Mouse (Mus musculus) urinary bladder, adult 18-20 months (tissue): Measurements from ENCODE around the gene Mapt.
A peak's percentile ranks its signal among the peaks of the same experiment; 100 is the strongest.

Source experiments
- DNase-seq, 2 experiments: peaks; one replicate each; pipeline ENCODE4 v3.0.0; 2022; ENCODE audit warnings: low spot score in 2 of 2, mixed read lengths in 2 of 2

The Mapt gene

DNA sequence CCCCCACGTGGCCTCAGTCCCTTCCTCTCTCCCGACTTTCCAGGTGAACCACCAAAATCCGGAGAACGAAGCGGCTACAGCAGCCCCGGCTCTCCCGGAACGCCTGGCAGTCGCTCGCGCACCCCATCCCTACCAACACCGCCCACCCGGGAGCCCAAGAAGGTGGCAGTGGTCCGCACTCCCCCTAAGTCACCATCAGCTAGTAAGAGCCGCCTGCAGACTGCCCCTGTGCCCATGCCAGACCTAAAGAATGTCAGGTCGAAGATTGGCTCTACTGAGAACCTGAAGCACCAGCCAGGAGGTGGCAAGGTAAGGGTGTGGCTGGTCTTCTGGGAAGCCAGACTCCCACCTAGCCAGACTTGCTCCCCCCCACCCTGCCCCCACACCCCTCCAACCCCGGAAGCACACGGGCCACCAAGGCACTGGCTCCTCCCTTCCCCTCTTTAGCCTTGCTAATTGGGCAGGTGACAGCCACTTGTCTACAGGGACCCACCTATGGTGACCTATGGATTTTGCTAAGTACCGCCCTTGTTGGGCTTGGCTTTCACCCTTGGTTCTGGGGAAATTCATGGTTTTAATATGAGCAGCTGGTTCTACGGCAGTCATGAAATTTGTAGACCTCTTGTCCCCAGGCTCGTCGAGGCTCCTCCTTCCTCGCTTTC is 79.2 kb downstream of the Mapt start:
- DNase-seq, result no peak

DNA sequence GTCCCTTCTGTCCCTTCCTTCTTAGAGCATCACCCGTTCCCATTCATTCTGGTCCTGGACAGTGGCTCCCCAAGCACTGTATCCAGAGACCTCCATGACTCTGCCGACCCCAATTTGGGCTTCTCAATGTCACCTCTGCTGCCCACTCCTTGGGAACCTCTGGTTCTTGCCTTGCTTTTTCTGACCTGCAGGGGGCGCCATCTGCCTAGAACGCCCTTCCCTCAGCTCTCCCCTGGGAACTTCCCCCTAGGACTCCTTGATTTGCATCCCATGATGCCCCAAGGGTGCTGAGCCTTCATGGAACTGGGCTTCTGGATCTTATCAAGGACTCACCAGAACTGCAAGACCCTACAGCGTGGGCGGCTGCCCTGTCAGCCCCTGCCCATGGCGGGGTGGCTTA is 80.5 kb downstream of the Mapt start:
- DNase-seq, result no peak

DNA sequence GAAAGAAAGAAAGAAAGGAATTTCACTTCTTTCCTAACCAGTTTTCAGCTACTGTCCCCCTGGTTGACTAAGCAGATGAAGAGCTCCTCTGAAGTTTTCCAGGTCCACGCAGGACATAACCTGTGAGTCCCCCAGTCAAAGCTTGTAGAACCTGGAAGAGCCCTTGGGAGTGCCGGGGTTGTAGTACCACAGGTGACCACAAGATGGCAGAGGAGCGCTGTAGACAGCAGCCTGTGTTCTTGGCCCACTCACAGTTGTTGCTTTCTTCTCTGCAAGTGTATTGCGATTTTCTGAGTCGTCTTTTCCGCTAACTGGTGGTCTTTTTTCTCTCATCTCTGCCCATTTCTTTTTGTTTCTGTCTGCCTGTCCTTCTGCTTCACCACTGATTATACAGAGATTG is 84.5 kb downstream of the Mapt start:
- DNase-seq, result peak; percentile 39 to 62

DNA sequence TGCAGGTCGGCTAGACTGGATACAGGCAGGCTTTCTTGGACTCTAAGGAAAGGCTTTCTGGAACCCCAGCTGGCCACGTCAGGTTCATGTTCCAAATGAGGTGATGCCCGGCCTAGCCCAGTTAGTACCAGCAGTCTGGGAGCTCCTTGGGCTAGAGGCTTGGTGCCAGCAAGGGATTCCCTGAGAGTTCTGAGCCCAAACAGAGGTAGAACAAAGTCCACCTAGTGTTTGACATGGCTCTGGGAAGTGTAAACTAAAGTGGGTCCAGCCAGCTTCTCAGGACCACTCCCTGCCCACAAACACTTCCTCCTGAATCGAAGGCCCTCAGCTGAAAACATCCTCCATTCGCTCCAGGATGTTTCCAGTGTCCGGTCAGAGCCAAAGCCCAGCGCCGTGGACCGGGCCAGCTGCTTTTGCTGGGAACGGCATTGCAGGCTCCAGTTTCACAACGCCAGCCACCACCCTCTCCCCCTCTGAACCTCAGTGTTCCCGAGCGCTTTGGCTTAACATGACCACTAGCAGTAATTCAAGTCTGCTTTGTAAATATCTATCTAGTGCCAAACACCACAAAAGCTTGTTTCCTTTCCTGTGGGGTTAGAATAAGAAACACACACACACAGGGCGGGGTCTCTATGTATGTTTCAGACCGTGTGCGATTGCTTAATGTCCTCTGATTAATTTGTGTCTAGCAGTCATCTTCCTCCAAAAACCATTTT is 85.7 kb downstream of the Mapt start:
- DNase-seq, result peak; percentile 21 to 52

DNA sequence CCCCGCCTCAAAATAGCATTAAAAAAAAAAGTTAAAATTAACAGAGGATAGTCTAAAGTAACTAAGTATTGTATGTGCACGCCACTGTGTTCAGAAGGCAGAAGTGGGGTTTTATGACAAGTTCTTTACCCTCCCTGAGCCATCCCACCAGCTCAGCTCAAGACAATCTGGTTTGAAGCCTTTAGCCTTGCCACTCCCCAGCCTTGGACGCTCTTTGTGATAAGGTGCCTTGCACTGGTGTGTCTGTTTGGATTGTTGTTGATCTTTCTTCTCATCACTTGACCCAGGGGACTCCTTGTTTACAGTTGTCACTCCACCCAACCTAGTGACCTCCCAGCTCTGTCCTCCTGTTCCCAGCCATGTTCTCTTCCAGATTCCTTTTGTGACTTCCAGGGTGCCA is 86.4 kb downstream of the Mapt start:
- no peak for DNase-seq

DNA sequence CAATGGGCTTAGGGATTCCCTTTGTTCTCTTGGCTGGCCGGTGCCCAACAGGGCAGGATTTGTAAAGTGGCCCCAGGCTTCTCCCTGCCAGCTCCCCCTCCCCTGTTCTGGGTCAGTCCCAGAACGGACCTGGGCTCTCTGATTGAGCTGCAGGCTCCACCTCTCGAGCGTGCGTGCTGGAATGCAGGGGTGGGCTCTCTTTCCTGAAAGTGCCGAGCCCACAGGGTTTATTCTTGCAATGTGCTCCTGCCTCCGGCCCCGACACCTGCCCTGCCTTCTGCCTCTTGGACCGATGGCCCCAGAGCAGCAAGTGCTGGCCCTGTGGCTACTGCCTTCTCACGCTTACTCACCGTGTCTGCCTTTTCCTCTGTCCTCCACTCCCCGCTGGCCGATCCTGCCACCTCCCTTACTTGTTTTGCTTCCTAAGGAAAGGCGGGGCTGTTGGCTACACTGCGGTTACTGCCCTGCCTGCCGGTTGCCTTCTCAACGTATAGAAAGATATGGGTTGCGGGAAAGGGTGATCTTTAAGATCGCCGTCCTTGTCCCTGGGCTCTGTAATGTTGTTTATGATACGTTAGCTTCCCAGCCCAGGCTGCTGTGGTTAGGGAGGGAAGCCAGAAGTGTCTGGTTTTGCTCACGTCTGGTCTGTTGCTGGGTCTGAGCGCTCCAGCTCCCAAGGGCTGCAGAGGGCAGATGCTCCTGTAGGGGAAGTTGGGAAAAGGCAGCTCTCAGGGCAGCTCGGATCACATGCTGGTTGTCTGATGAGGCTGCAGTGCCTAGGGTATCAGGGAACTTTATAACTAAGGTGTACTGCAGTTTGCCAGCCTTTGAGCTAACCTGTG is 88.0 kb downstream of the Mapt start:
- DNase-seq, result peak; percentile 44 to 45

DNA sequence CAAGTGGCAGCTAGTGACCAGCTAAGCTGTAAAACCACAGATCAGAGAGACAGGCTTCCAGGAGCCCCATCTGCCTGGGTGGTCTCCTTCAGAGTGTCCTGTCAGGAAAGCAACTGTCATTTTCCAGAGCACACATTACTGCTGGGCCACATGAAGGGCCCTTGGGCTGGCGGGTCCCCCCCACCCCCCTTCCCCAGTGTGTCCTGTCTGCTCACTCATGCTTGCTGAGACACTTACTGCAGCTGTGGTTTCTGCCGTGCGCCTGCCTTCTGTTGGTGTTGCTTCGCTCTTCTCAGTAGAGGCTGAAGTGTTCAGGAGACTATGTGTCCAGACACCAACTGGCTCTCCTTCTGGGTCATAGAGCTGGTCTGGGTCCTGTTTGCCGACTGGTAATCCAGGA is 89.3 kb downstream of the Mapt start:
- no peak for DNase-seq

DNA sequence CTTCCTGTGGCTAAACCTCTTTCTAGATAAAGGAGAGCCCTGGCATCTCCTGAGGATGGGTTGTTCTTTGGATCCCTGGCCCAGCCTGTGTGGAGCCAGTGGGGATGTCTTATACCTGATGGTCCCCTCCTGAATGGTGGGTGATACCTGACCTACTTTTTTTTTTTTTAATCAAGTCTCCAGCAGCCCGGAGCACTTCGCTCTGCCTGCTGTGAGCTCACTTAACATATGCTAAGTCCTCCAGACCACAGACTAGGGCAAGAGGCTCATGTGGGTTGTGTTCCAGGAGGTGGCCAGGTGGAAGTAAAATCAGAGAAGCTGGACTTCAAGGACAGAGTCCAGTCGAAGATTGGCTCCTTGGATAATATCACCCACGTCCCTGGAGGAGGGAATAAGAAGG is 91.0 kb downstream of the Mapt start:
- DNase-seq, result no peak

DNA sequence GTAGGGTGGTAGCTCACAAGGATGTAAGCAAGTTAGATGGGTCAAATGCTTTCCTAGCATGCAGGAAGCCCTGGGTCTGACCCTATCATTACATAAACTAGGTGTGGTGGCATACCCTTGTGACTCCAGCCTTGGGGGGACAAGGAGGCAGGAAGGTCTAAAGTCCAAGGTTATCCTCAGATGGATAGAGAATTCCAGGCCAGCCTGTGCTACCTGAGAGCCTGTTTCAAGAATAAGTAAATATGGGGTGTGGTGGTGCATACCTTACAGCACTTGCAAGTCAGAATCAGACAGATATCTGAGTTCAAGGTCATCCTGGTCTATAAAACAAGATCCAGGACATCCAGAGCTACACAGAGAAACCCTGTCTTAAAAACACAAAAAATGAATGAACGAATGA is 96.3 kb downstream of the Mapt start:
- DNase-seq, result no peak

DNA sequence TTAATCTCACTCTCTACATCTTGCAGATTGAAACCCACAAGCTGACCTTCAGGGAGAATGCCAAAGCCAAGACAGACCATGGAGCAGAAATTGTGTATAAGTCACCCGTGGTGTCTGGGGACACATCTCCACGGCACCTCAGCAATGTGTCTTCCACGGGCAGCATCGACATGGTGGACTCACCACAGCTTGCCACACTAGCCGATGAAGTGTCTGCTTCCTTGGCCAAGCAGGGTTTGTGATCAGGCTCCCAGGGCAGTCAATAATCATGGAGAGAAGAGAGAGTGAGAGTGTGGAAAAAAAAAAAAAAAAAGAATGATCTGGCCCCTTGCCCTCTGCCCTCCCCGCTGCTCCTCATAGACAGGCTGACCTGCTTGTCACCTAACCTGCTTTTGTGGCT is 96.8 kb downstream of the Mapt start:
- DNase-seq, result no peak

DNA sequence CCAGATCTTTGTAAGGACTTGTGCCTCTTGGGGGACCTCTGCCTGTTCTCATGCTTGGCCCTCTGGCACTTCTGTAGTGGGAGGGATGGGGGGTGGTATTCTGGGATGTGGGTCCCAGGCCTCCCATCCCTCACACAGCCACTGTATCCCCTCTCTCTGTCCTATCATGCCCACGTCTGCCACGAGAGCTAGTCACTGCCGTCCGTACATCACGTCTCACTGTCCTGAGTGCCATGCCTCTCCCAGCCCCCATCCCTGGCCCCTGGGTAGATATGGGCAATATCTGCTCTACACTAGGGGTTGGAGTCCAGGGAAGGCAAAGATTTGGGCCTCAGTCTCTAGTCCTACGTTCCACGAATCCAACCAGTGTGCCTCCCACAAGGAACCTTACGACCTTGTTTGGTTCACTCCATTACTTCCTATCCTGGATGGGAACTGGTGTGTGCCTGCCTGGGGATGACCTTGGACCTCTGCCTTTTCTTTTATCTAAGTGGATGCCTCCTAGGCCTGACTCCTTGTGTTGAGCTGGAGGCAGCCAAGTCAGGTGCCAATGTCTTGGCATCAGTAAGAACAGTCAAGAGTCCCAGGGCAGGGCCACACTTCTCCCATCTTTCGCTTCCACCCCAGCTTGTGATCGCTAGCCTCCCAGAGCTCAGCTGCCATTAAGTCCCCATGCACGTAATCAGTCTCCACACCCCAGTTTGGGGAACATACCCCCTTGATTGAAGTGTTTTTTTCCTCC is 98.2 kb downstream of the Mapt start:
- DNase-seq, result no peak

DNA sequence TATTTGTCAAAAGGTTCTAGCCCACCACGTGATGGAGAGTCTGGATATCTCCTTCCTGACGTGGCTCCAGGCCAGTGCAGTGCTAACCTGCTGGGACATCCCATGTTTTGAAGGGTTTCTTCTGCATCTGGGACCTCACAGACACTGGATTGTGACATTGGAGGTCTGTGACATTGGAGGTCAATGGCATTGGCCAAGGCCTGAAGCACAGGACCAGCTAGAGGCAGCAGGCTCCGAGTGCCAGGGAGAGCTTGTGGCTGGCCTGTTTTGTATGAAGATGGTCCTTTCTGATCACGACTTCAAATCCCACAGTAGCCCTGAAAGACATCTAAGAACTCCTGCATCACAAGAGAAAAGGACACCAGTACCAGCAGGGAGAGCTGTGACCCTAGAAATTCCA is 99.0 kb downstream of the Mapt start:
- no peak for DNase-seq

DNA sequence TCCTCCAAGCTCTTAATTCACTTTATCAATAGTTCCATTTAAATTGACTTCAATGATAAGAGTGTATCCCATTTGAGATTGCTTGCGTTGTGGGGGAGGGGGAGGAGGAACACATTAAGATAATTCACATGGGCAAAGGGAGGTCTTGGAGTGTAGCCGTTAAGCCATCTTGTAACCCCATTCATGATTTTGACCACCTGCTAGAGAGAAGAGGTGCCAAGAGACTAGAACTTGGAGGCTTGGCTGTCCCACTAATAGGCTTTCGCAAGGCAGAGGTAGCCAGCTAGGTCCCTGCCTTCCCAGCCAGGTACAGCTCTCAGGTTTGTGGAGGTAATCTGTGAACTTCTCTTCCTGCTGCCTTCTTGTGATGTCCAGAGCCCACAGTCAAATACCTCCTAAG is 100.0 kb downstream of the Mapt start:
- DNase-seq, result no peak

DNA sequence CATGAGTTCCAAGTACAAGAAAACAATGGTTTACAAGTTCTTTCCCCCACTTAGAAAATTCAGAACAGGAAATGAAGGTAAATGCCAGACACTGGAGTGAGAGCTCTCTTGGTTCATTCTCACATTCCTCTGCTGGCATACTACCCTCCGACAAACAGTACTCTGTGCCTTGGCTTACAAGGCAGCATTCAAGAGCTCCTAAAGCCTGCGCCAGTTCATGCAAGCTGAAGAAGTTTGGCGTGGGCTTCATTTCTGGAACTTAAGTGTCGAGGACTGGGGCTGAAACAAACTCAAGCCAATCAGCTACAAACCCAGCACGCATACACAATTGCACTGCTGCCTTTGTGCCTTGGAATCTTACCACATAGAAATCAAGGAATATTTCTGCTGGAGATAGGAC is 100.9 kb downstream of the Mapt start:
- no peak for DNase-seq

DNA sequence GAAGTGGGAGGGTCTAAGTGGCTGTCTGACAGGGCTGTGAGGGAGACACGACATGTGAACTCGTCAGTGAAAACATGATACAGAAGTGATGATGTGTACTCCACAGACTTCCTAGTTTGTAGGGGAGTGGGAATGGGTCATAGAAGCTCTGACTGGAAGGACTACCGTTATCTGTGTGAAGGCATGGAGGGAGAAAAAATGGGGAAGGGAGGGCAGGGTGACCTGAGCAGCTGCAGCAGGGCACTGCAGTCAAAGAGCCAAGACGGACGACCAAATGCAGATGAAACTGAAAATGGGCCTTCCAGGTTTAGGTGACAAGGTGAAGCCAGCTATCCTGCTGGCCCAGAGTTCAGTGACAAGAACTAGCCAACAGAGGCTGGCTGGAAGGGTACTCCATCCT is 102.9 kb downstream of the Mapt start:
- no peak for DNase-seq

DNA sequence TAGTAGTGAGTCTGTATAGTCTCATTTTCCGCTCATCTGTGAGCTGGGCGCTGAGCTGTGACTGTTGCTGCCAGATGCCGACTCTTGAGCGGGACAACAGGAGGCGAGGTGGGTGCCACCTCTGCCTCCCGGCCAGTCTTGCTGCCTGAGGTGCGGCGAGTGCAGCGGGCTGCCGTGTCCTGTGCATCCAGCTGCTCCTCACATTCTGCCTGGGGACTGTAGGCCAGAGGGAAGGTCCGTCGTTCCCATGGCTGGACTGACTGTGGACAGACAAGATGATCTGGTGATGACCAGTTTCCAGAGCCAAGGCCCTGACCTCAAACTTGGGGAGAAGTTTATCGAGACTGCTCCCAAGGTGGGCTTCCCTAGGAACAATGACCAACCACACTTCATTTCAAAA is 103.8 kb downstream of the Mapt start:
- DNase-seq, result no peak

DNA sequence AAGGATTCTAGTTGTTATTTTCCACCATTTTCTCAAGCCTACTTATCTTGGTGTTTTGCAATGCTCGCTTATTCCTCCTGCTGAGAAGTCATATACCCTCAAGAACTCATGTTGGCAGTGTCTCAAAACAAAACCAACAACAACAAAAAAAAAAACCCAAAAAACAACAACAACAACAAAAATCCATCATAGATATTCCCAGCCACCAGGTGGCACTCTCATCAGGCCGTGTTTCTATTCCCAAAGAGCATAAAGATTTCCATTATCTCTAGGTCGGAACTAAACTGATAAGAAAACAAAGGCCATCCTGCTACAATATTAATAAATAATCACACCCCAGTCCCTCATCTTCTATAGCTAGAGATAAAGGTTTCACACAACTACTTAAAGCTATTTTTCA is 115.7 kb downstream of the Mapt start:
- DNase-seq, result no peak

DNA sequence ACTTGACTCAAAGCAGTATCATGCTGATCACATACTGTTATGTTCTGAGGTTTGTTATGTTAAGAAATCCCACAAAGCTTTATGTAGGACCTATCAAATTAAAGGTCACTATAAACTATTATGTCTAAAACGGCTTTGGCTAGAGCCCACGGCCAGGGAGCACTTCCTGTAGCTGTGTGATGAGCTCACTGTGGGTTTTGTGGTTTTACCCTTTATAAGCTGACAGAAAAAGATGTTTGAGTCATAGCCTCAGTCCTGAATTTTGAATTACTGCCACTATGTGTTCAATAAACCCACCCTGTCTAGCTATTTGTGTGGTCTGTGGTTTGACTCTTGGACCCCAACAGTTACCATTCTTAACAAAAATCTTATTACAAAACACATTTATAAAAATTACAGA is 130.6 kb downstream of the Mapt start:
- DNase-seq, result no peak

DNA sequence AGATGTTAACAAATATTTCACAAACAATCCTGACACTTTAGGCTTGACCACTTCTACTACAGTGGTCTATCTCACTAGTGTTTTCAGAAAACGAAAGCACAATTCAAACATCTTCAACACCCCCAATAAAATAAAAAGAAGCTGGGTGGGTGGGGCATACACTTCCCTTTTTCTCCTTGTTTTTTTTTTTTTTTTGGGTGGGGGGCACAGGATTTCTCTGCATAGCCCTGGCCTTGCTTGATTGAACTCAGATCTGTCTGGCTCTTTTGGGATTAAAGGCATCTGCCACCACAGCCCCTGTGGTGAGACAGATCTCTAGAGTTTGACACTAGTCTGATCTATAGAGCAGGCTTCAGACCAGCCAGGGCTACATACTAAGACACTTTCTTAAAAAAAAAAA is 131.5 kb downstream of the Mapt start:
- no peak for DNase-seq

DNA sequence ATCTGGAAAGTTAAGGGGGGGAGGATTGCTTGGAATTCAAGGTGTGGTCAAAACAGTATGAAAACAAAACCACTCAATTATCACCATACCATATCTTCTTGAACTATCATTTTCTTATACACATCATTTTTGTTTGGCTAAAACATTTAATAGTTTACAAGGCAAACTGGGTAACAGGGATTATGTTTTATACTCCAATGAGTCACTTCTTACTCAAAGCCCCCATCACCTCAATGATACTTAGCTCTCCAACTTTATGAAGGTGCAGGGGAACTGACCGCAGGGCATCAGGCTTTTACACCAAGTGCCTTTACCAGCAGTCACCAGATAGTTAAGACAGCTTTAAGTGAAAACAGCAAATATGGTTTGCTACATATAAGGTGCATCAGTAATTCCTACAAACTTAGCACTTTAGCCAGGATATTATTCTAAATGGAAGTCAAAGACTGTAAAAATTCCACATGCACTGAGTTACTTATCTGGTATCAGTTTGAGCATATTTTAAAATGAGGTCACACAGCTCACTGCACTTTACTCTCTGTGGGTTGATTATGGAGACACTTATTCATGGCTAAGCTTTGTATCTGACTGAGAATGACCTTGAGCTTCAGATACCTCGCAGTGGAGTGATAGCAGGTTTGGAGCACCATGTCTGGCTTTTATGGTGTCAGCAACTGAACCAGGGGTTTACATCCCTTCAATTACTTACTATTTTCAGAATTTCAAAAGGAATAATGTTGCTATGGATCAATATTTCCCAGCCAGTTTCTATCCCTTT is 132.8 kb downstream of the Mapt start:
- no peak for DNase-seq

DNA sequence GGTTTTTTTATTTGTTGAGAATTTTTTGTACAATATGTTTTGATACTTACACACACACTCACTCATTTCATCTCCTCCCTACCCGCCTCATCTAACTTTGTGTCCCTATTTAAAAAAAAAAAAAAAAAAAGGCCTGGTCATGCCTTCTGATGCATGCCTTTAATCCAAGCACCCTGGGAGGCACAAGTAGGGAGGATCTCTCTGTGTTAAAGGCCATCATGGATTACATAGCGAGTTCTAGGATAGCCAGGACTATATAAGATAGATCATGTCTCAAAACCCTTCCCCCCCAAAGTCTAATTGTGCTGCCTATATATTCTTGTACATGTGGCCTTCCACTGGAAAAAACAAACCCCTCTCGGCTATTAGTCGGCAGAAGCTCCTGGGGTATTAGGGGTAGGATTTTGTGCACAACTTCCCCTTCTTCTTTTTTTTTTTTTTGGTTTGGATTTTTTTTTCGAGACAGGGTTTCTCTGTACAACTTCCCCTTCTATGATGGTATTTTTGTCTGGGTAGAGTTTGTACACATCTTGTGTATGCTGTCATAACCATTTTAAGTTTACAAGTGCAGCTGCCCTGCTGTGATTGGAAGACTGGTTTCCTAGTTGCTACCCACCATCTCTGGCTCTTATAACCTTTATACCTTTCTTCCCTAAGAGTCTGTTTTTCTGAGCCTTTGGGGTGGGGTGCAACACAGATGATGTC is 136.4 kb downstream of the Mapt start:
- DNase-seq, result no peak
